Mouse (Mus musculus) cortical plate, adult 2 months (tissue): ENCODE data around the gene Dusp15.

ENCODE experiments used
- CTCF ChIP-seq: fragments of 200-500 bp; IDR thresholded peaks from 2 replicates; pipeline ENCODE4 v1.5.1; 2011; ENCODE audit warnings: mild to moderate bottlenecking, control low read depth, low read length; ENCODE audit not compliant: insufficient read depth; ENCODE audit errors: extremely low read depth
- POLR2A ChIP-seq: fragments of 200-500 bp; IDR thresholded peaks from 2 replicates; pipeline ENCODE4 v1.6.1; 2011; ENCODE audit warnings: mild to moderate bottlenecking, low read length, control low read depth; ENCODE audit not compliant: insufficient read depth; ENCODE audit errors: extremely low read depth

DNA sequence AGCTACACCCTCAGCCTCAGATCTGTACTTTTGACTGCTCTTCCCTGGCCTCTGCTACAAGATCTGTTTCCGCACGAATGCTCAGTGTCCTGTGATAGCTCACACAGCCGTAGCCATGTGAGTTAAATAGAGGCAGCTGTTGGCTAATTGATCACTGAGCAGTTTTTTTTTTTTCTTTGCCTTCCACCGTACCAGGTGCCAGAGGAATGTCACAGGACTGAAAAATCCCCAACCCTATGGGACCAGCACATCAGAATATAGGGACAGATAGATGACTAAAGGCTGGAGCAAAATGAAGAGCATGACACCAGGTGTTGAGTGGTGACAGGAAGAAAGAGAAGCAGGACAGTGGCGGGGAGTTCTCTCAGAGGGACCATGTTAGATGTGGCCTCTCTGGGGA is 35.4 kb downstream of the Dusp15 start:
- TF ChIP-seq CTCF, result no peak
- no peak for TF ChIP-seq POLR2A
